Mouse (Mus musculus): ENCODE data around the gene Trpm1.

Trpm1 gene

DNA sequence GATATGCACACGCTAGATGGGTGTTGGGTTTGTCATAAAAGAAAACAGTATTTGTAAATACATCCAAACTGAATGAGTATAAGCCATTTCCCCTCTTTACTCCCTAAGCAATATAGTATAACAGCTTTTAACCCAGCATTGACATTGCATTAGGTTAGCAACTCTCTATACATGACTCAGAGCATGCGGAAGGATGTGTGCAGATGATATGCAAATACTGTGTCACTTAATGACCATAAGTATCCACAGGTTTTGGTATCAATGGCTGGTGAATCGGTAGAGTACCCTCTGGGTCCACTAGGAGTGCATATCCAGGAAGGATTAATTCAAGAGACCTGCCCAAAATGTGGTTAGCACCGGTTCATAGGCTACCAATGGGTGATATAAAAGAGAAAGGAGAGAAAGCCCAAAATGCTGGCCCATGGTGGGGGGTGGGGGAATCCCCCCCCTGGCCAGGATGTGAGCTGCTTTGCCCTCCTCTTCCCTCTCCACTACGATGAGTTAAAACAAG, 80.7 kb downstream of the Trpm1 start:
- no peak for DNase-seq (ENCODE audit: low read depth, low spot score)

DNA sequence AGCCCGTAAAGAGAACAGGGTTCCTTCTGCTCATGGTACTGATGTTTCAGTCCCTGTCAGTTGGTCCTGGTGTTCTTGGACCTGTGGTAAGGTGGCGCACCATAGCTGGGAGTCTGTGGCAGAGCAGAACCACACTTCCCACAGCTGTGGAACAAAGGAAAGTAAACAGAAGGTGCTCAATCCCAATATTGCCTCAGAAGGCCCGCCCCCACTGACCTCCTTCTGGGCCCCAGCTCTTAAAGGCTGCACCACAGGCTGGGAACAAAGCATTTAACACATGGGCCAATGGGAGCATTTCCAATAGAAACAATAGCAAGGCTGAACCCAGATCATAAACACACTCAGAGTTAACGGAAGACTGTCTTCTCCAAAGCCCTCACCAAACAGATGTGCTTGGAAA, 82.9 kb downstream of the Trpm1 start:
- no peak for DNase-seq (ENCODE audit: low read depth, low spot score)

DNA sequence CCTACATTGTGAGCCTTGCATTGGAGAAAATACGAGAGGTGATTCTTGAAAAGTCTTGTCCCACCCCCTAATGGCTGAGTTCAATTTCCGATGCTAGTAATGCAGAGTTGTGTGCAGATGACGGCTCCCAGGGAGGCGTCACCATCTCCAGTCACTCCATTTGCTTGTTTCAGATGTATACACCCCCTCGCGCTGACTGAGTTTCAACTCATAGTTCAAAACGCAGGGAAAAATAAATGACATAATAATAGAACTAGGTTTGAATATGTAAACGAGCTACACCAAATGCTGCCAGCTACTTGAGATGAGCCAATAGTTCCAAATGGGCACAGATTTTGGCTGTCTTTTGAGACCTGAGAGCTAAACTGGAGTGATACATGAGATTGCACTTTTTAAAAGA, 84.1 kb downstream of the Trpm1 start:
- no peak for DNase-seq (ENCODE audit: low read depth, low spot score)

DNA sequence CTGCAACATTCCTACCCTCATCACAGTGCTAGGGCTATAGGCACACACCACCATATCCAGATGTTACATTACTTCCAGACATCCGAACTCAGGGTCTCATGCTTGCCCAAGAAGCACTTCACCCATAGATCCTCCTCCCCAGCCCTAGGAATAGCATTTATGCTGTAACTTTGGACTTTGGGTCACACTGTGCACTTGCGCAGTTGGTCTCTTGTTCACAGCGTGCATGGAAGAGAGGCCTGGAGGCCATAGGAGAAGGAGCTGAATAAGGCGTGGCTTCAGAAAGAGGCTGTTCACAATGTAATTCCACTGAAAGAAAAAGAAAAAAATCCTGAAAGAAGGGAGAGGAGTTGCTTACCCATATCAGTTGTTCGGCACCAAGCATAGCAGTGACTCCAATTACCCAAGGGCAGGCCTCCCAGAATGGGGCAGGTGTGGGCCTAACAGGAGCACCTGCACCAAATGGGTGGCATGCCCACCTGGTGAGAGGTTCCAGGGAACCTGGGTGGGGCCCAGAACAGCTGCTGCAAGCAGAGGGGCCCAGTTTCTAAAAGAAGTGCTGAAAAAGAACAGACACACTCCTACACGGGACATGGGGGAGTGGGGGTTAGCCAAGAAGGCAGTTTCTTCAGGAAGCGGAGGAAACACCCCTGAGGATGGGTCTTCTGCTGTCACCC, 84.9 kb downstream of the Trpm1 start:
- no peak for DNase-seq (ENCODE audit: low read depth, low spot score)

DNA sequence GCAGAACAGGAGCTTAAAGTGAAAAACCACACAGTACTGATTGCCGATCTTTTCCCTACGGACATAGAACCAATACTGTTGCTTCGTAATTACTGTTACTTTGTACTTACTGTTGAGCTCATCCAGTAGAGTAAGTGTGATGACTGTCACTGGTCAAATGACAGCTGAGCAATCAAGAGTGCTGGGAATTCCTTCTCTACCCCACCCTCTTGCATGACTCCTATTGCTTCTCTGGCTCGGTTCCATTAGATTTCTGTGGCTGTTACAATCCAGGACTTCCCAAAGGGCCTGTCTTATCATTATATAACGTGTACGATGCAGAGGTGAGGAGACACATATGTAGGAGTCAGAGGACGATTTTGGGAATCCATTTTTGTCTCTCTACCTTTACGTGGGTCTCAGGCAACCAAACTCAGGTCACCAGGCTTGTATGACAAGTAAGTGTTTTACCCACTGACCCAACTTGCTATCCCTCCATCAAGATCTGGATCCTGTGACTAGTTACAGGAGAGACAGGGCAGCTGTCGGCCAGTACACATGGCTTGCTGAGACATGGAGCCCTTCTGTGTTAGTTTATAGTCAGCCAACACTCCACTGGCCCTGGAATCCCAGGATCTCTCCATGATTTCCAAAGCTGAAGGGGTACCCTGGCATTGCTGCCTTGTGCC, 85.6 kb downstream of the Trpm1 start:
- no peak for DNase-seq (ENCODE audit: low read depth, low spot score)

DNA sequence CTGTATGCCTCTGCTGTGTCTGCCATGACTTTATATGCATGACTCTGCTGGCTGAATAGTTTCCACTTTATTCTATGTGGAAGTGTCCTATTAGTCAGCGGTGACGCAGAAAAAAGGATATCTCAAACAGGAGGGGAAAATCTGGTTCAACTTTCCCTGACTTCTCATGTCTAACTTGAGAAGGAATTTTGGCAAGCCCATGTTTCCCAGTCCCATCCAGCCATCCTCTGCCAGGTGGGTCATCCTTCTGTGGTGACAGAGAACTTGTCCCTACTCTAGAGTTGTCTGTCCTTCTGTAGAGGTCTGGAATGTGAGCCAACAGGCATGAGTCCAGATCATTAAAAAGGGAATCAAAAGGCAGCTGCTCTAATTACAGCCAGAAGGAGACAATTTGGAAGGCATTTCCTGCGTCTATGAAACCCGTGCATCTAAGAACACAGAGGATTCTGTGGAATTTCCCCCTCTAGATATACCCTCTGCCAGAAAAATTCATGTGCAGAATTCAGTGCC, 86.2 kb downstream of the Trpm1 start:
- peak; percentile 3 for DNase-seq (ENCODE audit: low read depth, low spot score)

DNA sequence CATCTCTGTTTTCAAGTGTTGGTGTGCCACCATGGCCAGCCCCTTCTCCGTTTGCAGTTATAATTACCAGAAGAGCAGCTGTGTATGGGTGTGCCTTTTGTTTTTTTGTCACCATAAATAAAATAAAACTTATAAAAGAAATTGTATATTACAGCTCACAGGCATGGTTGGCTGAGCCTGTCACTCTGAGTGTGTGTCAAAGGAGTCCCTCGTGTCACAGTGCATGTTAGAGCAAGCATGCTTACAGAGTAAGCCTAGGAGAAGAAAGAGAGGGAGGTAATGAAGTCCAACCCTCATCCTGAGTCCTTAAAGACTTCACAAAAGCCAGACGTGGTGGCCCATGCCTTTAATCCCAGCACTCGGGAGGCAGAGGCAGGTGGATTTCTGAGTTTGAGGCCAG, 88.8 kb downstream of the Trpm1 start:
- no peak for DNase-seq (ENCODE audit: low read depth, low spot score)

DNA sequence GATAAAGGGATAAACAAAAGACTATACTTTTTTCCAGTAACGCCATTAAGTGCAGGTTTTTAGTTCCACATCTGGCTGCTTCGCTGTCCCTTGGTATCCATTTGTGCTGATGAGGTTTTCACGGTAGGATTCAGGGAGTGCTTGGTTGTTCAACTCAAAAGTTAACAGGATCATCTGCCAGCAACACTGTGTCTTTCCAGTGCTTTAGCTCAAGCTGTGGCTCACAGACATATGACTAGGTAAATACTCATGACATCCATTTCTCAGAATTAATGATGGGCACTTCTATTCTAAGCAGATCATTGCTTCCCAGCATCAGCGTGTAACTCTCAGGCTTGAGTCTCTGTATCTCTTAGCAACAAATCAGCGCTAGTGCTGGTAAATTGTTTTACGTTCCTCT, 90.7 kb downstream of the Trpm1 start:
- DNase-seq (ENCODE audit: low read depth, low spot score), result no peak

DNA sequence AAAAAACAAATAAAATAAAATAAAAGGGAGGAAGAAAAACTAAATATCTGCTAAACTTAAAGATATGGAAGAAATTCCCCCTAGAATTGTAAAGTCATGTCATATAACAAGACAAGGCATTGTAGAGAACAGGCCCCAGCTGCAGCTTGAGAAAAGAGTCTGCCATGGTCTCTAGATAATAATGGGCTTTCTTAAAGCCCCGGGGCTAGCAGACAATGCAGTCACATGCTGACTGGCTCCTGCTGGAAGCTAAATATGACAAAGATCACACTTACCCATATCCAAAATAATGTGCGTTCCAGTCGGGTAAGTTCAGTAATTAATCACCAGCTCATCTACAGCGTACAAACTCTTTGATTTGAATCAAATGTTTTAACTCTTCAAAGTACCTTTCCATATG, 93.1 kb downstream of the Trpm1 start:
- no peak for DNase-seq (ENCODE audit: low read depth, low spot score)

DNA sequence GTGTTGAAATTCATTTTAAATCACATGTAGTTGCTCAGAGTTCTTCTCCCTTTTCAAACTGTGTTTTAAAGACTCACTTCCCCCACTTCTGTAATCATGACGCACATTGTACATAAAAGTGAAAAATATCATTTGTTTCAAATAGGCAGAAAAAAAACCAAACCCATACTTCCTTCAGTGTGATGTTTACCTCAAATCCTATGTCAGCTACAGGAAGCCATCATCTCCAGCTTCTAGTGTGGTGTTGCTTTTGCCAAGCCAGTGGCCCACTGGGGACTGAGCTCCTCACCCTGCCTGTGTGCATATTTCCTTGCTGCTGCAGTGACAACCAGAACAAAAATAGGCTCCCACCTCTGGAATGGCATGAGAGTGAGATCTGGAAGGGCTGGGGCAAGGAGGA, 94.7 kb downstream of the Trpm1 start:
- no peak for DNase-seq (ENCODE audit: low read depth, low spot score)

DNA sequence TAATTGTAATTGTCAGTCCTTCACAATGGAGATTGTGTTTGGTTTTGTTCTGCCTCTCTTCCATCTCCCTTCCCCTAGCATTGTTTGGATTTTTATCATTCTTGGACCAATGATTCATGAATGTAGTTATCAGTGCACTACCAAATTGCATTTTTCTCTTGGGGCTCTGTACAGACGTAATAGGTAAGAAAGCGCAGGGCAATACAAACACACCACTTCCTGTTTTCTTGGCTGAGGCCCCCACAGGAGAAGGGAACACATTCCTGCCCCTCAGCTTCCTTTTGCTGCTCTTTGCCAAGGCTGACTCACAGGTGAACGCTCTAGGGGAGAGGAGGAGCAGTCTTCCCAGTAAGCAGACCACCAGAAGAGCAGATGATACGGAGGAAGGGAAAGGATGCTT, 96.1 kb downstream of the Trpm1 start:
- DNase-seq (ENCODE audit: low read depth, low spot score), result no peak

DNA sequence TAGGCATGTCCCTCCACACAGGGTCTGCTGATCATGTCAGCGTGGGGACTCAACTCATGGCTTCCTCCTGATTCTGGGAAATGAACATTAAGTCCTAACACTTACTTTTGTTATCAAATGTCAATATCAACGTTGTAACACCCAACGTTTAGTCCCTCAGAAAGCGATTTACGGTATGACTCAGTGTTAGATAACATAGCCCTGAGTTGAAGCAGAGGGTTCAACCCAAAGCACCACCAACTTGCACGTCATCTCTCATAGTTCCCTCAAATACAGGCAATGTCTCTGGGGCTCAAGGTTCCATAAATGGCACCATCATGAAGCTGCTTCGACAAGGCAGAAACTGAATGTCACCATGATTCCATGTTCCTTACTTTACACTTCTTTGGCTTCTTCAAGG, 96.8 kb downstream of the Trpm1 start:
- DNase-seq (ENCODE audit: low read depth, low spot score), result no peak

DNA sequence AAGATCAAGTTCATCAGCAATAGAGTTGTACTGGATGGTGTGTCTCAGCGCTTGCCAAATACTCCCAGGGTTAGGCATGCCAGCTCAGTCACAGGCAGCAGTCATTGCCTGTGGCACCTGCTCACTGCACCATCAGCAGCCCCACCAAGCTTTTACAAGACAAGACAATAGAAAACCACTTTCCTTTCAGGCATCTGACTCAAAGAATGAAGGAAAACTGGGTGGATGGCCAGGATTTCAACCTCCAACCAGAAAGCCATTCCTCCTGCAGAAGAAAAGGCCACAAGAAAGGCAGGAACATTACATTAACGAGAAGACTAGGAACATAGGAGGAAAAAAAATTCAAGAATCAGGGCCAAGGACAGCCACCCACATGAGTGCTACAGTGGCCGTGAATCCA, 100.1 kb downstream of the Trpm1 start:
- DNase-seq (ENCODE audit: low read depth, low spot score), result no peak

DNA sequence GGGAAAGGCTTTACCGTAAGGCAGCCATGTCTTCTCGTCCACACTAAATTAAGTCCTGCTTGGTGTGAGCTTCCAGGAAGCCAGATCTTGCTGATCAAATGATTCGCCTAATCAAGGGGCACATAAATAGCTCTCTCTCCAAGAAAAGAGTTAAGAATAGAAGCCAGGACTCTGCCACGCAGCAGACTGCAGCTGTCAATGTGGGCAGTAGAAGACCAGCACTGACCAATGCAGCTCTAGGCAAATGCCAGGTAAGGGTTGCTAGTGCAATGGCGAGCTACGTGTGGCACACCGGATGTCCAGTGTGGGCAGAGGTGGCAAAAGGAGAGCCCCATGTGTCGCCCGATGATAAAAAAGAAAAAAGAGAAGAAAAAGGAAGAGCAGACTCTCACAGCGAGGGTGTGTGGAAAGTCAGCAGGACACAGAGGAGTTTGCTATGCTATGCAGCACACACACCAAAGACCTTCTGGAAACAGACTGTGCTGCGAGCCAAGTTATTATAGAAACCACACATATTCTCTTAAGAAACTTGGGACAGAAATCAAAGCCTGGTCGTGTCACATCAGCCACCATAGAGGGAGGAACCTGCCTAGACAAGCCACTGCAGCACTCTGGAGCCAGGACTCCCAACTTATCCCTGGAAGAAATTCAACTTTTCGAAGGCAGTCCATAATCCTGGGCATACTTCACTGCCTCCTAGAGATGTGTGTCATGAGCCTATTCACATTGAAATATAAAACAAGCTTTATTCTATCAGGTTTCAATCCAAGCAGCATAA, 112.1 kb downstream of the Trpm1 start:
- no peak for DNase-seq (ENCODE audit: low read depth, low spot score)

DNA sequence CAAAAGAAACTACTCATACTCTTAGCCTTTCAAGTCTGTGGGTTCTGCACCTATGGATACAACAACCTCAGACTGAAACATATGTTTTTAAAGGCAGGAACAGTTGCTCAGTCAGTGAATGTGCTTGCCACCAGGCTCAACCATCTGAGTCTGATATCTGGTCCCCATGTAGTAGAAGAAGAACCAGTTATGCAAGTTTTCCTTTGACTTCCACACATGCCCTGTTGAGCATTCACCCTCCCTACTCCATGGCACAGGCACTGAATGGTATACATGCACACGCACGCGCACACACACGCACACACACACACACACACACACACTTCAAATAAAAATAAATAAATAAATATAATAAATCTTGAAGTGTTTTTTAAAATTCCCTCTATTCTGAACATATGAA, 113.0 kb downstream of the Trpm1 start:
- DNase-seq (ENCODE audit: low read depth, low spot score), result no peak

DNA sequence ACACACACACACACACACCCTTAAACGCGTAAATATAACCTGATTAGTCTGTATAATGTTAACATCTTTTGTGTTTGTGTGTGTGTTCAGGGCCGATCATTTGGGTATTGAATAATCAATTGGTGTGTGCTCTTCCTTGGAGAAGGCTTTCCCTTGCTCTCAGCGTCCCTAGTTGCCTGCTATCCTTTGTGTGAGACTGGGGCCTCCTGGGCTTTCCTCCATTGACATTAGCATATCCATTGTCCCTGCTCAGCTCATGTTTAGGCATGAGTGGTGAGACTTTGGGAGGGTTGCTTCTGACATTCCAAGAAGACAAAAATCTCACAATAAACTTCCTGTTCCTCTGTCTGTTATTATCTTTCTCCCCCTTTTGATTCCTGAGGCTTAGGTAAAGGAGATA, 118.3 kb downstream of the Trpm1 start:
- no peak for DNase-seq (ENCODE audit: low read depth, low spot score)

DNA sequence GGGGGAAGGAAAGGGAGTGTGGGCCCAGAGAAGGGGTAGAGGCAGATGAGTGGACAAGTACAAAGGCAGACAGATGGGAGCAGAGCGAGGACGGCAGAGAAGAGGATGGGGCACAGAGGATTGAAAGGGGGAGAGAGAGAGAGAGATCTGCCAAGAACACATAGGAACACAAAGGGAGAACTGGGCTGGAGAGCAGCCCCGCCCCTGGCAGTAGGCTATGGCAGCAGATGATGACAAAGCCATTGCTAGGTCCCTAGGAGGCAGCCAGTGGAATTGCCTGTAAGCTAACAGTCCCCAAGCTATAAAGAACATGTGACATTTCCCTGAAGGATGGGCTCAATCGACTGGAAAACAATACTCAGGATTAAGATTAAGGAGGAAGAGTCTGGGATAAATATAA, 121.9 kb downstream of the Trpm1 start:
- DNase-seq (ENCODE audit: low read depth, low spot score), result no peak

DNA sequence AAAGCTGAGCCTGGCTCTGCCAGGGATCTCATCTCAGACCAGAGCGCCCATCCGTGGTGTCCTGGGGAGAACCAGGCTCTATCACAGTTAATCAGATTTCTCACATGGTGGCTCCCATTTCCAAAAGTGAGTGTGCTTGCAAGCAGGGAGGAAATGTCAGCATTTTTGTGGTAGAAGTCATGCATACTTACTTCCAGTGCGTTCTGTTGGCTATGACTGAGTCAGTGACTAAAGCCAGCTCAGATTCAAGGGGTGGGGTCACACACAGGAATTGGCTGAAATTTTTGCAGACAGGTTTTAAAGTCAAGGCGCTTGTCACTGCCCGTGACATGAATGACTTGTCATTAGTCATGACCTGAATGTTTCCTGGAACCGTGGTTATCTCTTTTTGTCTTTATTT, 123.3 kb downstream of the Trpm1 start:
- DNase-seq (ENCODE audit: low read depth, low spot score), result no peak

DNA sequence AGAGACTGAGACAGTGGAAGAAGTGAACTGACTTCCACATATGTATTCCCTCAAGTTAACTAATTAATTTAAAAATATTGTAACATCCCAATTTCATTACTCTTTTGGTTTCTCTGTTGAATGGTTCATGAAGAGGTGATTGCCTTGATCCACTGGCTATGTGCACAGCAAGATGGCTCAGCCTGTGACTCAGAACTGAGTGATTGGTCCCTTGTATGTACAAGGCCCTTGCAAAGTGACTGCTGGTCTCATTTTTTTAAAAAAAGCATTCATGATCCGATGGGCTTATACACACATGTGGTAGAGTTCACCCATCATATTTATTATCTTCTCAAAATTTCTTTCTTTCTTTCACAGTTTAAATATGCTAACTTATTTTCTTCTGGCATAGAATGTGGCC, 124.9 kb downstream of the Trpm1 start:
- no peak for DNase-seq (ENCODE audit: low read depth, low spot score)

DNA sequence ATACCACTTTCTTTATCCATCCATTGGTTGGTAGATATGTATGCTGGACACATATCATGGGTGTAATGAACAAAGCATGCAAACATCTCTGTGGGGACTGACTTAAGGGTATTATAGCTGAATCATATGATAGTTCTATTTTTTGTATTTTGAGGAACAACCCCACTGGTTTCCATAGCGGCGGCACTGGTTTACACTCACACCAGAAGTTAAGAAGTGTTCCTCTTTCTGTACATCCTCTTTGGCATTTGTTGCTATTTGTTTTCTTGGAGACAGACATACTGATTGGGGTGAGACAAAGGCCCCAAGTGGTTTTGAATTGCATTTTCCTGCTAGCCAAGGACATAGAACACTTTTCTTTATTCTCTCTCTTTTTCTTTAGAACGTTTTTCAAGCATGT, 125.9 kb downstream of the Trpm1 start:
- no peak for DNase-seq (ENCODE audit: low read depth, low spot score)

DNA sequence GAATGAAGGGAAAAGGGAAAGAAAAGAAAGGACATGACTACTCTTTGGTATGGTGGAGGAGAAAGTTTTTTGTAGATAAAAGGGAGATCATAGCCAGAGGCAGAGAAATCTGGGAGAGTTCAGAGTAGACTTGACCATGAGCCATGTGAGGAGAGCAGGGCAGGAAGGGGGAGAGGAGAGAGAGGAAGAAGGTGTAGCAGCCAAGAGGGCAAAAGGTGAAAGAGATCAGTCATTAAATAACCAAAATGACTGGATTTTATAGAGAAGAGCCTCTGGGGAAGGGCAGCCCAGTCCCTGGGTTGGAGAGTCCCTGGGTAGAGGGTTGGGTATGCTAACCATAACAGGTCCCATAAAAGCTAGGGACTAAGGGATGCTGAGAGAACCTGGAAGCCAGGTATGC, 132.9 kb downstream of the Trpm1 start:
- DNase-seq (ENCODE audit: low read depth, low spot score), result no peak

DNA sequence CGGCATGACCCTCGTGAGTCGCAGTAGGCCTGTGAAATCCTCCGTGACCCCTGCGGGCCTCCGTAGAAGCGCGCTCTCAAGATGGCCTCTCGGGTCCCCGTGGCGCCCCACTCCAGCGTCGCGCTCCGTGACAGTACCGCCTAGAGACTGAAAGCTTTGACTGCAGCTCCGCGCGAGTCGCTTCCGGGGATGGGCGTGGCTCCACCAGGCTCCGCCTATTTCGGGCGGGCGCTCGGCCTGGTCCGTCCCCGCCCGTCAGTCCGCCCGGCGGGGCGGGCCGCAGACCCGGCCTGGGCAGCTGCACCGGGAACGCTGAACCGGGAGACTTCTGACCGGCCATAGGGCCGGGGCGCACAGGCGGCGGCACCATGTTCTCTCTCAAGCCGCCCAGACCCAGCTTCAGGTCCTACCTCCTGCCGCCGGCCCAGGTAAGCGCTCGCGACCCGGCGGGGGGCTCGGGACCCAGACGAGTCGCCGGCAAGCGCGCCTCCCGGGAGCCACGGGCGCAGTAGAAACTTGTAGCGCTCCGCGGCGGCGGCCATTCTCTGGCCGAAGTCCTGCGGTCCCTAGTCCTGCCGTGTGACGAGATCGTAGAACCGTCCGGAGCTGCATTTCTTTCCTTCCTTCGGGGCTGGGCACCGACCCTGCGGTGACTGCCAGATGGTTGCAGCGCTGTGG, 133.9 kb downstream of the Trpm1 start, which contains the start of gene Mtmr10:
Mtmr10 (plus strand) TSS at position 240 of the 678 bp plus-strand sequence.
- peak; percentile 97 for DNase-seq (ENCODE audit: low read depth, low spot score)

All from retina, adult 2 months (tissue).